Mouse (Mus musculus): ENCODE data around the gene Pip5k1c.

- TF ChIP-seq EP300 (IDR thresholded peaks at IDR 0.05; ENCODE audit: low read depth), result peak; percentile 41; the same call in 1 of the 2 replicates
- no peak for TF ChIP-seq CTCF (IDR thresholded peaks at IDR 0.05; ENCODE audit: low read depth)
Measured at GRCm38 (mm10) chr10:81319741-81320549, 27.2 kb downstream of the Pip5k1c start.

Measured in heart, postnatal 0 days (tissue).